Mouse (Mus musculus): ENCODE data around the gene Ifi203. TPM values are rescaled to one million over a fixed set of nuclear protein-coding genes. Genes with fewer than 3 reads are reported as not detected.
"Not testable (repeated sequence)": the region's sequence is repeated elsewhere in the genome, so short reads cannot be mapped to it uniquely, and the experiment has no call there.

Gene Ifi203
- polyA plus RNA-seq (2015; fragmentation: Nextera tagmentation; extraction: Ambion mirVana) = 0.46 and 0.68 TPM in 2 replicates

DNA sequence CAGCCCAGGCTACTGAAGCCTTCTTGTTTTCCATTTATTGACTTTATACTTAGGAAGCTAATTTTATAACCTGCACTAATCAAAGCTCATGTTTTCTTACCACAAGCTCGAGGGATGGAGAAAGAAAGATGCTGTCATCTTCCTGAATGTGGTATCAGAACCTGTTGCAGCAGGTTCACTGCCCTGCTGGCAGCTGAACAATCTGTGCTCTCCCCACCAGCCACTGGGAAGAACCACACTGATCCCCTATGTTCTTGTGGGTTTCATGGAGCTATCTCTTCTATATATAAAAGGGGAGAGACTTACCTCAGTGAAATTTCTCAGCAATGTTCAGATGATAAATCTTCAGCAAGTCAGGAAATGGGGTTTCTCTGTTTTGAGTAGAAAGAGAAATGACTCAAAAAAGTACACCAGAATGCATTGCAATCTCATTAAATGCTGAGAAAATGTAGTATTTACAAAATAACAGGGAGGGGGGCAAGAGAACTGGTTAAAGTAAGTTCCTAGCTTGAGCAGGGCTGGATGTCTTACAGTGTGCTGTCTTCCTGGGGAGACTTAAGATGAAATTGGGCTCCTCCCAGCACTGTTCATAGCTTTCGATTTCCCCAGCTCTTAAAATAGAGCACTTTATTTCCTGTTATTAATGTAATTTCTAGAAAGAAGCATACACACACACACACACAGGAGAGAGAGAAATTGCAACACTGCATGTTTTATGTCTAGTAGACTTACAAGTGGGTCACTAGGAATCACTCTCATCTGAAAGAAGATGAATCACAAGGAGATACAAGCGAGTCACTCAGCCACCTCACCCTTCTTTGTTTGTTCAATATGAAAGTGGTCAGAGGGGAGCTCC lies at the start of gene Ifi203, which contains the start of gene Mndal:
TSS of gene Ifi203 (minus strand) at position 749 of the 856 bp plus-strand sequence.
TSS of gene Mndal (minus strand) at position 568 of the 856 bp plus-strand sequence.
- H3K9me3 ChIP-seq; H3K36me3 ChIP-seq (replicated peaks); H3K4me3 ChIP-seq; H3K27ac ChIP-seq; ATAC-seq (replicated peaks); H3K4me2 ChIP-seq; H3K27me3 ChIP-seq (replicated peaks); H3K9ac ChIP-seq; H3K4me1 ChIP-seq: not testable (repeated sequence)
- 68% methylated on average over 3 of the region's 3 CpGs for WGBS

GRCm38 (mm10) chr1:173982694-173983305 lies 40.3 kb upstream of the Ifi203 start, which contains the start of gene Ifi202b:
Gene Ifi202b, minus strand, starts transcription at chr1:173982744.
- 89% methylated on average over 6 of the region's 6 CpGs for WGBS
- H3K27me3 ChIP-seq (replicated peaks); ATAC-seq (replicated peaks); H3K4me2 ChIP-seq; H3K27ac ChIP-seq; H3K4me3 ChIP-seq; H3K4me1 ChIP-seq; H3K9ac ChIP-seq; H3K9me3 ChIP-seq; H3K36me3 ChIP-seq (replicated peaks): not testable (repeated sequence)

GRCm38 (mm10) chr1:173981038-173981437 lies 38.6 kb upstream of the Ifi203 start:
- not testable (repeated sequence) for H3K4me1 ChIP-seq; H3K27ac ChIP-seq; H3K27me3 ChIP-seq (replicated peaks); H3K4me3 ChIP-seq; H3K36me3 ChIP-seq (replicated peaks); H3K9ac ChIP-seq; ATAC-seq (replicated peaks); H3K9me3 ChIP-seq; H3K4me2 ChIP-seq
- WGBS = 64% methylated on average over 3 of the region's 3 CpGs

- no peaks in the 10 kb centered on the region for H3K27me3 ChIP-seq (replicated peaks)
- H3K4me2 ChIP-seq = no peak overlapping the region
- H3K27ac ChIP-seq = no peak overlapping the region
- H3K9ac ChIP-seq = no peak overlapping the region
- H3K9me3 ChIP-seq = no peaks in the 10 kb centered on the region
- no peak overlapping the region for H3K4me3 ChIP-seq
- H3K4me1 ChIP-seq = no peaks in the 10 kb centered on the region
- no peak for ATAC-seq (replicated peaks)
- H3K36me3 ChIP-seq (replicated peaks) = no peaks in the 10 kb centered on the region
Measured at GRCm38 (mm10) chr1:173977622-173978021, 35.1 kb upstream of the Ifi203 start.

DNA sequence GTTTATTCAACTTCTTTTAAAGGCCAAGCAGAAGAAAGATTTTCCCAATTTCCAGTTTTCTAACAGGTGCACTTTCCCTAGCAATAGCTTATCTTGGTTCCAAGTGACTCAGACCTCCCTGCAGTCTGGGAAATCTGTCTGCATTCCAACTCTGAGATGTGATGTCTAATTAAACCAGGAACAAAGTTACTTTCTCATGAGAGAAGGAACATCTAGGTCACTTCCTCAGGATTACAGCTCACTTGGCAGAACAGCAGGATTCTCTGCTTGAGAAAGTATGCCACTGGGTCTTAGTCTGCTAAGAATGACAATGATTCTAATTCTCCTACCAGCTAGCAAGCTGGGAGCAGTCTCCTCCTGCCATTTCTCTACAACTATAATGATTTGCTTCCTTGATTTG lies 30.6 kb upstream of the Ifi203 start:
- Histone ChIP-seq H3K9me3 (no peaks in the 10 kb centered on the region), H3K36me3 (replicated peaks) (no peaks in the 10 kb centered on the region), H3K27me3 (replicated peaks) (no peaks in the 10 kb centered on the region), H3K27ac (no peak overlapping the region), H3K9ac (no peak overlapping the region), H3K4me2 (no peak overlapping the region), H3K4me1 (no peaks in the 10 kb centered on the region), H3K4me3 (no peak overlapping the region)
- ATAC-seq (replicated peaks) = no peak

DNA sequence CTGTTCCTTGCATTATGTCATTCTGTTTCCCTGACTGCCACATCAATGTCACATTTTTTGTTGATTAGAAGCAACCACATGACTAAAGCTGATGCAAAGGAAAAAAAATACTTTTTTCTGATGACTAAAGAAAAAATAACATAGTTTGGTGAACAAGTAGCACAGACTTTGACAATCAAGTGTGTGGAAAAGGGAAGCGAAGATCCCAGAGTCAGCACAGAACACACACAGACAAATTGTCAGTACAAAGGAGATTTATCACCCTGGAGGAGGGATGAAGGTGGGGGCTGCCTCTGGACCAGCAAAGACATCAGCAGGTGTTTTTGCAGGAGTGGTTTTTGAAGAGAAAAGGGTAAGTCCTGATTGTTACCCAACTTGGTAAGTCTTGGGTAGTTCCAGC lies 19.0 kb upstream of the Ifi203 start:
- H3K9ac ChIP-seq; H3K4me3 ChIP-seq; H3K9me3 ChIP-seq; H3K4me1 ChIP-seq; H3K27ac ChIP-seq; H3K27me3 ChIP-seq (replicated peaks); ATAC-seq (replicated peaks); H3K36me3 ChIP-seq (replicated peaks); H3K4me2 ChIP-seq: not testable (repeated sequence)
- WGBS = 97% methylated on average over 1 of the region's 1 CpGs

- H3K9me3 ChIP-seq; H3K36me3 ChIP-seq (replicated peaks); H3K27ac ChIP-seq; H3K9ac ChIP-seq; ATAC-seq (replicated peaks); H3K4me2 ChIP-seq; H3K27me3 ChIP-seq (replicated peaks); H3K4me3 ChIP-seq; H3K4me1 ChIP-seq: not testable (repeated sequence)
- 50% methylated on average over 3 of the region's 3 CpGs for WGBS
Measured at GRCm38 (mm10) chr1:173959998-173960397, 17.5 kb upstream of the Ifi203 start.

- H3K36me3 ChIP-seq (replicated peaks); H3K4me2 ChIP-seq; H3K27me3 ChIP-seq (replicated peaks); H3K27ac ChIP-seq; ATAC-seq (replicated peaks); H3K4me3 ChIP-seq; H3K4me1 ChIP-seq; H3K9me3 ChIP-seq; H3K9ac ChIP-seq: not testable (repeated sequence)
- 83% methylated on average over 3 of the region's 3 CpGs for WGBS
Measured at GRCm38 (mm10) chr1:173955839-173956527, 13.5 kb upstream of the Ifi203 start.

DNA sequence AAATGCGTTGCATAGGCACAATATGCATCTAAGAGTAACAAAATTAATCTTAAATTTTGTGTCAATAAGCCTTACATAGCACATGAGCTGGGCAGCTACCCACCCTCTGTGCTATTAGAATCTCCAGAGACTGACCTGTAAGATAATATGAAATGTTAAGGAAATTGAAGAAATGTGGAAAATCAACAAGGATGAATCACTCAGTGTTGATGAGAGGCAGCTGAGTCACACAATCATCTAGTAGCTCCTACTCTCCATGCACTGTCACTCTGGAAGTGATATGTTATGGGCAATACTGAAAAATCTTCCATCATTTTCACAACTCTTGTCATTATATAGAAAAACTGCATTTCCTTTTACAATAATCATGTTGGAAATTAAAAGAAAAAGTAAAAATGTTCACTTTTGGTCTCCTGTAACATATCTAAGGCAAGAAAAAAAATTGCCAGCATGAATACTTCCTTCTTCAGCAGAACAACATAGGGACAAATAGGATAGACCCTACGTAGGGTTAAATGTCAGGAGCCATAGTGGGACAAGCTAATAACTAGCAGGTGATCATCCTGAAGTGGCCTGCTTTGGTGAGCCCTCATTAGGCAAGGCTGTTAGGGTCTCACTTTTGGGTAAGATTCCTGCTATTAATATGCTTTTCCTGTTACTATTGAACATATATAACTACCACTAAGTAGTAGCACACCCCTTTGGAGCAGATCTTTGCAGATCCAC lies 12.8 kb upstream of the Ifi203 start:
- Histone ChIP-seq H3K9me3 (no peaks in the 10 kb centered on the region), H3K4me3 (no peak overlapping the region), H3K27me3 (replicated peaks) (no peaks in the 10 kb centered on the region), H3K27ac (no peak overlapping the region), H3K4me1 (no peaks in the 10 kb centered on the region), H3K9ac (no peak overlapping the region), H3K4me2 (no peak overlapping the region), H3K36me3 (replicated peaks) (no peaks in the 10 kb centered on the region)
- 91% methylated on average over 2 of the region's 2 CpGs for WGBS
- no peak for ATAC-seq (replicated peaks)

DNA sequence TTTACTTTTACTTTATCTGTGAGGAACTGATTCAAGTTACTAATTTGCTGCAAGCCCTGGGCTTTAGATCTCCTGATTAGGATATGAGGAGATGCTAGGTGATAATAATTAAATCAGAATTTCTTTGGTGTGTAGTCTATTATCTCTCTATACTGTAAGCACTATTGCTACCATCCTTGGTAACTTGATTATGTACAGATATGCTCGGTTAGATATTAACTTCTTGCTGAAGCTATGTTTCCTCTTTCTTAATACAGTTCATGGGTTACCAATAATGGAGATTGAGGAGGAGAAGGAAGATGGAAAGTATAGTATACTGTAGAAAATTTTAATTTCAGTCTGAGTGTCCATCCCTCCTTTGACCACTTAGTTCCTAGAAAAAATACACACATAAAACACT lies 11.1 kb upstream of the Ifi203 start:
- Histone ChIP-seq H3K4me3 (no peak overlapping the region), H3K9me3 (no peaks in the 10 kb centered on the region), H3K9ac (no peak overlapping the region), H3K27ac (no peak overlapping the region), H3K36me3 (replicated peaks) (no peaks in the 10 kb centered on the region), H3K4me2 (no peak overlapping the region), H3K4me1 (no peaks in the 10 kb centered on the region), H3K27me3 (replicated peaks) (no peaks in the 10 kb centered on the region)
- ATAC-seq (replicated peaks) = no peak
- 88% methylated on average over 1 of the region's 1 CpGs for WGBS

- H3K4me1 ChIP-seq; H3K9me3 ChIP-seq; H3K27ac ChIP-seq; H3K4me3 ChIP-seq; H3K27me3 ChIP-seq (replicated peaks); H3K4me2 ChIP-seq; H3K9ac ChIP-seq; ATAC-seq (replicated peaks); H3K36me3 ChIP-seq (replicated peaks): not testable (repeated sequence)
- WGBS = 88% methylated on average over 2 of the region's 2 CpGs
Measured at GRCm38 (mm10) chr1:173949044-173949443, 6.6 kb upstream of the Ifi203 start.

DNA sequence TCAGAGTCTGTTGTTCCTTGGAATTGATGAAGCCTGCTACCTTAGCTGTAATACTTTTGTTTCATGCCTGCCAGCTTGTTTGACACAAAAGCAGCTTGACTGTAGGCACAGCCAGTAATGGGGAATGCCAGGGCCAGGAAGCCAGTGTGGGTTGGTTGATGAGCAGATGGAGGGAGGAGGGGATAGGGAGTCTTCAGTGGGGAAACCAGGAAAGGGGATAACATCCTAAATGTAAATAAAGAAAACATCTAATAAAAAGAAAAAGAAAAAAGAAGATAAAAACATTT lies 251 bp upstream of the Ifi203 start:
- ATAC-seq (replicated peaks); H3K9me3 ChIP-seq; H3K27me3 ChIP-seq (replicated peaks); H3K27ac ChIP-seq; H3K4me1 ChIP-seq; H3K36me3 ChIP-seq (replicated peaks); H3K4me2 ChIP-seq; H3K9ac ChIP-seq; H3K4me3 ChIP-seq: not testable (repeated sequence)

All from midbrain, embryonic 15.5 days (tissue).